Mouse (Mus musculus): ENCODE results near the gene C2cd2l.

GRCm38 (mm10) chr9:44292490-44292889 lies 27.6 kb downstream of the C2cd2l start:
- TF ChIP-seq CTCF (IDR thresholded peaks at IDR 0.05; ENCODE audit: insufficient read depth, low read length): peak; percentile 63
- TF ChIP-seq POLR2A (IDR thresholded peaks at IDR 0.05; ENCODE audit: borderline replicate concordance, extremely low read depth, low read depth, low read length): no peak

All from lung, adult 2 months (tissue).